Mouse (Mus musculus) forebrain, postnatal 0 days (tissue): Measurements from ENCODE around the gene Gkn2. TPM values are rescaled to one million over a fixed set of nuclear protein-coding genes. Genes with fewer than 3 reads are reported as not detected.

Experiments
- ATAC-seq: fragments of 200-750 bp; cut with Nextera tagmentation; 2 replicates; pipeline ENCODE4 v1.8.0; 2017; ENCODE audit warnings: mild to moderate bottlenecking, moderate library complexity
- DNase-seq: peaks from one replicate; pipeline ENCODE4 v3.0.0-alpha.2; 2015
- H3K27ac ChIP-seq: fragments of 300-500 bp; sonication (generic); 2 replicates; pipeline ENCODE4 v1.5.1; 2014; ENCODE audit warnings: low read depth, mild to moderate bottlenecking, antibody characterized with exemption, low read length, moderate library complexity, mixed read lengths
- H3K27me3 ChIP-seq: fragments of 300-500 bp; sonication (generic); 2 replicates; pipeline ENCODE4 v1.6.1; 2014; ENCODE audit warnings: mild to moderate bottlenecking, low read length, mixed read lengths; ENCODE audit not compliant: insufficient read depth
- H3K36me3 ChIP-seq: fragments of 300-500 bp; sonication (generic); 2 replicates; pipeline ENCODE4 v1.6.1; 2014; ENCODE audit warnings: mild to moderate bottlenecking, moderate library complexity; ENCODE audit not compliant: insufficient read depth
- H3K4me1 ChIP-seq: fragments of 300-500 bp; sonication (generic); 2 replicates; pipeline ENCODE4 v1.6.1; 2014; ENCODE audit warnings: antibody characterized with exemption; ENCODE audit not compliant: insufficient read depth
- H3K4me2 ChIP-seq: fragments of 300-500 bp; sonication (generic); 2 replicates; pipeline ENCODE4 v1.6.1; 2014; ENCODE audit warnings: low read depth, mild to moderate bottlenecking, moderate library complexity
- H3K4me3 ChIP-seq: fragments of 300-500 bp; sonication (generic); 2 replicates; pipeline ENCODE4 v1.5.1; 2014; ENCODE audit warnings: low read depth, low read length, mixed read lengths
- H3K9ac ChIP-seq: fragments of 300-500 bp; sonication (generic); 2 replicates; pipeline ENCODE4 v1.6.1; 2014; ENCODE audit warnings: mild to moderate bottlenecking
- H3K9me3 ChIP-seq: fragments of 300-500 bp; sonication (generic); 2 replicates; pipeline ENCODE4 v1.6.1; 2016; ENCODE audit warnings: low read length
- CTCF ChIP-seq: sonication (generic); IDR thresholded peaks from 2 replicates; pipeline ENCODE4 v1.5.1; 2016; ENCODE audit warnings: antibody characterized with exemption, control low read depth, low read depth
- WGBS: fragments of 180-500 bp; shearing (Covaris S2); extraction: QIAGEN DNeasy Blood & Tissue Kit; methylation state at CpG from one replicate; pipeline ENCODE4 v1.1.7; 2014; 5-methylcytosine and 5-hydroxymethylcytosine counted together
- polyA plus RNA-seq: library from polyadenylated mRNA; unstranded; fragments of >200 nt; fragmentation: Nextera tagmentation; extraction: Ambion mirVana; gene quantifications from 2 replicates; pipeline ENCODE4 v1.2.1, GENCODE M21; 2015
- total RNA-seq: library from RNA; depleted of rRNA; stranded (reverse); fragments of >200 nt; gene quantifications from 2 replicates; pipeline ENCODE4 v1.2.3, GENCODE M21; 2014

The Gkn2 gene
- total and polyA plus RNA-seq, 2 experiments from 2014 or later, result not detected

DNA sequence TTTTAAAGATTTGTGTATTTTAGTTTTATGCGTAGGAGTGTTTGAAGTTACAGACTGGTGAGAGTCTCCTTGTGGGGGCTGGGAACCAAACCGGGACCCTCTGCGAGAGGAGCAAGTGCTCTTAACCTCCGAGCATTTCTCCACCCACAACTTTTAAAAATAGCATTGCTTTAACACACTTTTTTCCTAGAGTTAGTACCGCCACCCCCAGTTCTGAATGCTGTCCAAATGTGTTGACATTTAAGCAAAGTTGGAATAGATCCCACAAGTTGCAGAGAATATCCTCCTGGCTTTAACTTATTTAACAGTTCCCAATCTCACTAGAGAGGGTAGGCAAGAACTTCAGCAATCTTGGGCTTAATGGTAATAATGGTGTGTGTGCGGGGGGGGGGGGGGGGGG lies 11.6 kb downstream of the Gkn2 start:
- Histone ChIP-seq H3K4me2 (peak overlapping the region; percentile 52), H3K27ac (no peak overlapping the region), H3K27me3 (0 out of 2 replicates have a peak, but pooled peaks cover 2% of the 10 kb centered on the region), H3K4me1 (no peaks in the 10 kb centered on the region), H3K9me3 (no peaks in the 10 kb centered on the region), H3K36me3 (no peaks in the 10 kb centered on the region), H3K9ac (0 out of 2 replicates have a peak overlapping the region, but pooled peaks have one; percentile 38), H3K4me3 (peak overlapping the region; percentile 35; the same call in 1 of the 2 replicates)
- WGBS, result 51% methylated on average over 6 of the region's 6 CpGs
- TF ChIP-seq CTCF, result no peak
- ATAC-seq, result no peak
- DNase-seq, result peak; percentile 35

DNA sequence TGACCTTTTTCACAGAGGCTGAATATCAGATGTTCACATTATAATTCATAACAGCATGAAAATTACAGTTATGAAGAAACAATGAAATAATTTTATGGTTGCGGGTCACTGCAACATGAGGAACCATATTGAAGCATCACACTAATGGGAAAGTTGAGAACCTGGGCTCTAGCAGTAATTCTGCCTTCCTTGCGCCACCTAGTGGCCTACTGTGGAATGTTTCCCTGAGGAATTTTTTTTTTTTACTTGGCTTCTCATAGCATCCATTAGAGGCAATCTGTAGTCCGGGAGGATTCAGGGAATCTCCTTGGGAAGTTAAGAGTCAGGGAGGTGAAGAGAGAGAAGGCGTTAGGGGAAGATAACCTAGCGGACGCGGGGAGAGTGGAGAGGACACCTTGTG lies 13.0 kb downstream of the Gkn2 start:
- H3K4me3 ChIP-seq, result no peak overlapping the region
- TF ChIP-seq CTCF, result peak; percentile 94
- H3K4me1 ChIP-seq, result no peaks in the 10 kb centered on the region
- no peak overlapping the region for H3K4me2 ChIP-seq
- H3K27ac ChIP-seq, result no peak overlapping the region
- peak; percentile 92 for DNase-seq
- 0 out of 2 replicates have a peak, but pooled peaks cover 2% of the 10 kb centered on the region for H3K27me3 ChIP-seq
- no peaks in the 10 kb centered on the region for H3K9me3 ChIP-seq
- WGBS, result 12% methylated on average over 7 of the region's 7 CpGs
- no peaks in the 10 kb centered on the region for H3K36me3 ChIP-seq
- no peak overlapping the region for H3K9ac ChIP-seq
- no peak for ATAC-seq

DNA sequence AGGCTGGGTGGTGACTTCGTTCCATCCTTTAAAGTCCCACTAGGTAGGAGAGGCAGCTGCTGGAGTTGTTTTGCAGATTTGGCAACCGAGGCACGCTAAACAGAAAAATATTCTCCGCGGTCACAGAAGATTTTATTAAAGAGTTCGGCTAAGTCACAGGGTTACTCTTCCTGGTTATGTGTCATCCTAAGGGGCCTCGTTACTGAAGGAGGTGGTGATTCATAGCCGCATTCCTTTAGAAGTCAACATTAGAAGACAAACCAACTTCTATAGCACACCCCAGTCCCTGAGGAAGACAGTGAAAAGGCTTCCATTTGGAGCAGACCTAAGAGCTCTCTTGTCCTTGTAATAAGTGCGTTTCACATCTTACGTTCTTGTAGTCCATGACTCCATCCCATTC lies 13.5 kb downstream of the Gkn2 start:
- H3K36me3 ChIP-seq, result no peaks in the 10 kb centered on the region
- H3K4me3 ChIP-seq, result no peak overlapping the region
- H3K27me3 ChIP-seq, result 0 out of 2 replicates have a peak, but pooled peaks cover 2% of the 10 kb centered on the region
- TF ChIP-seq CTCF, result no peak
- no peak overlapping the region for H3K4me2 ChIP-seq
- ATAC-seq (no peak), DNase-seq (no peak)
- WGBS, result 83% methylated on average over 10 of the region's 10 CpGs
- H3K9me3 ChIP-seq, result no peaks in the 10 kb centered on the region
- no peak overlapping the region for H3K9ac ChIP-seq
- H3K4me1 ChIP-seq, result no peaks in the 10 kb centered on the region
- no peak overlapping the region for H3K27ac ChIP-seq

DNA sequence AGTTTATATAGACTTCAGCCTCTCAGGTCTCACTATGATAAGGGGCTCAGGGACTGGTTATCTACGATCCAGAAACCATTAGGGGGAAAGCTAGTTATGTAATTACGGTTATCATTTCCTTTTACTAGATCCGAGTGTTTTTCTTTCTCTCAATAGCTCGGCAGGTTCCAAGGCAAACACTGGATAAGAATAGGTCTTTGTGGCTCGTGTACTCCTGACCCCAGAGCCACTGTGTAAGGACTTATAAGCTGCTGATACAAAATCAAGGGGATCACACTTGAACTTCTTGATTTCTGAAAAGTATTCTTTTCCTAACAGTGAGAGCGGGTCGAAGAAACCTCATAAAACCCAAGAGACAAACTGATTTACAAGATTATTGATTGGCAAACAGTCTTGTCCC lies 15.7 kb downstream of the Gkn2 start, which contains the start of gene Gkn3:
Gene Gkn3 (minus strand): TSS at position 59 of the 400 bp plus-strand sequence.
- no peak within 1 kb of the TSS for H3K9ac ChIP-seq
- H3K9me3 ChIP-seq, result no peaks in the 10 kb centered on the region
- no peak within 1 kb of the TSS for H3K4me3 ChIP-seq
- H3K36me3 ChIP-seq, result no peaks in the 10 kb centered on the region
- no peak for ATAC-seq
- H3K4me2 ChIP-seq, result no peak within 1 kb of the TSS
- no peak within 1 kb of the TSS for H3K27ac ChIP-seq
- TF ChIP-seq CTCF, result no peak
- WGBS, result 63% methylated on average over 7 of the region's 7 CpGs
- no peaks in the 10 kb centered on the region for H3K4me1 ChIP-seq
- DNase-seq, result no peak
- H3K27me3 ChIP-seq, result 0 out of 2 replicates have a peak, but pooled peaks cover 2% of the 10 kb centered on the region

DNA sequence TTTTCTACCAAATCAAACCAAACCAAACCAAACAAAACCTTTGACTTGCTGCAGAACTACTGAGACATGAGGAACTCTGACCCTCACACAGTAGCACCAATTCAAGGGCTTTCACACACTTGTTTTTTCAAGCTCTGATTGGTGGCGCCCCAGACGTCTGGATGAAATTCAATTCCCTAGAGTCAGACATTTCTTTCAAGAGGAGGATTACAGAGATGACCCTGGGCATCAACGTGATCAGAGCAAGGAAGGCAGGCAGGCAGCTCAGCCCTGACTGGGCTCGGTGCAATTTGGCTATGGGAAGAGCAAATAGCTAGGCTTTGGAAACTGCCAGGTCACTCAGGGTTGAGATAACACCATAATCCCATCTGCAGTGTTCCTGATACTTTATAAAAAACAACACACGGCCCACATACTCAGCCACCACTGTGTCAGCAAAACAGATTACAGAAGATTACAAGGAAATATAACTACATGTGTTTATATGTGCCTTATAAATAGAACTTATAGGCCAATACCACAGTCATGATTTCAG lies 16.4 kb downstream of the Gkn2 start:
- Histone ChIP-seq H3K36me3 (no peaks in the 10 kb centered on the region), H3K4me1 (no peaks in the 10 kb centered on the region), H3K4me3 (no peak overlapping the region), H3K4me2 (no peak overlapping the region), H3K27me3 (0 out of 2 replicates have a peak, but pooled peaks cover 2% of the 10 kb centered on the region), H3K9me3 (no peaks in the 10 kb centered on the region), H3K9ac (no peak overlapping the region), H3K27ac (no peak overlapping the region)
- no peak for TF ChIP-seq CTCF
- ATAC-seq (no peak), DNase-seq (no peak)
- WGBS, result 42% methylated on average over 5 of the region's 5 CpGs

DNA sequence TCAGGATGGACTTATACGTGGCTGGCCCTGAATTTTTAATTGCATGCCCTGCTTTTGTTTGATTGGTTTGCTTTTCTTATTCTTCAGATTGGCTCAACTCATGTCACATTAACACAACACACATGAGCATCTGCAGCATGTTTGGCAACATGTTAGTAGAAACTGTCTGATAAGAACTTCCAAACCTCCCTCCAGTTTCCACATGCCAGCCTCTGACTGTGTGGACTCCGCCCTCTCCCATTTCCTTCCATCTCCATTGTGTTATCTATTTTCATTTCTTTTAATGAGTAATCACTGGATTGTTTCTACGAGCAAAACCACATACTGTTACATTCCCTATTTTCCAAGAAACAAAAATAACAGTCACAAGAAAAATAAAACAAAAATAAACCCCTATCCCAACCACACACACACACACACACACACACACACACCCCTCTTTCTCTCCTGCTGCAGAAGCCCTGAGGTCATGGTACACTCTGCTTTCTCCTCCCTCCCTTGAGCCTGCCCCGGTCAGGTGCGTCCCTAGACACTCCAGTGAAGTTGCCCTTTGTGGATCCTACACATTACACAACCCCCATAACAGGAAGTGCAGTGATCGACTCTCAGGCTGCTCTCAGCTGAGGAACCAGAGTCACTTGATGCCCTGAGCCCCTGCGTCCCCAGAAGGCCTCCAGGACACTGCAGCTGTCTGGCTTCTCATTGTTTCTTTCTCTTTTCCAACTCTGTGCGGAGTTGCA lies 20.5 kb downstream of the Gkn2 start:
- Histone ChIP-seq H3K4me3 (no peak overlapping the region), H3K4me2 (no peak overlapping the region), H3K4me1 (no peaks in the 10 kb centered on the region), H3K27me3 (no peaks in the 10 kb centered on the region), H3K27ac (no peak overlapping the region), H3K36me3 (no peaks in the 10 kb centered on the region), H3K9me3 (no peaks in the 10 kb centered on the region), H3K9ac (no peak overlapping the region)
- no peak for DNase-seq
- no peak for ATAC-seq
- TF ChIP-seq CTCF, result no peak
- 68% methylated on average over 8 of the region's 8 CpGs for WGBS

DNA sequence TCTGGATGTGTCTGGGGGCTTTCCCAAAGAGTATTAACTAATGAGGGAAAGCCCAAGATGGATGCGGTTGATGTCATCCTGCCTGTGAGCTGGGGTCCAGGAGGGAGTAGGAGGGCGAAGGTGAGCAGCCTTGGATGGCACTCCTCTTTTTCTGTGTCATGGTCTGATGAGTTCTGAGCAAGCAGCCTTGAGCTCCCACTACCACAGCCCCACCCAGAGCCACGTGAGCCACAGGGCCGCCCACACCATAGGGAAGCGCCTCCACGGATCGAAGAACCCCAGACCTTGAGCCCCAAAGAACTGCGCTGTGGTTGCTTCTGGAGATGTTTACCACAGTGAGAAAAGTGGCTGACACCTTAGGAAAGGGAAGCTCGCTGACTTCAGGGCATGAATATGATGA lies 21.6 kb downstream of the Gkn2 start:
- H3K4me3 ChIP-seq, result no peak overlapping the region
- no peaks in the 10 kb centered on the region for H3K4me1 ChIP-seq
- no peak overlapping the region for H3K27ac ChIP-seq
- no peak for ATAC-seq
- no peaks in the 10 kb centered on the region for H3K36me3 ChIP-seq
- no peak for TF ChIP-seq CTCF
- DNase-seq, result no peak
- no peaks in the 10 kb centered on the region for H3K27me3 ChIP-seq
- WGBS, result 90% methylated on average over 9 of the region's 9 CpGs
- H3K9me3 ChIP-seq, result no peaks in the 10 kb centered on the region
- no peak overlapping the region for H3K9ac ChIP-seq
- H3K4me2 ChIP-seq, result no peak overlapping the region
